Mouse (Mus musculus) liver, embryonic 14.5 days (tissue): ENCODE data around the gene Bag3. TPM values are rescaled to one million over a fixed set of nuclear protein-coding genes. Genes with fewer than 3 reads are reported as not detected.
"Not testable (repeated sequence)": the region's sequence is repeated elsewhere in the genome, so short reads cannot be mapped to it uniquely, and the experiment has no call there.

ENCODE experiments used
- ATAC-seq: fragments of 200-750 bp; cut with Nextera tagmentation; 2 replicates; pipeline ENCODE4 v1.8.0; 2017; ENCODE audit warnings: moderate number of reproducible peaks, mild to moderate bottlenecking, moderate library complexity; ENCODE audit not compliant: insufficient read depth
- DNase-seq, 3 experiments: peaks; one replicate each; pipeline ENCODE4 v3.0.0-alpha.2; 2012 to 2013; ENCODE audit warnings: low read depth in 3 of 3, low spot score in 3 of 3
- H3K27ac ChIP-seq: fragments of 300-500 bp; sonication (generic); 2 replicates; pipeline ENCODE4 v1.5.1; 2014; ENCODE audit warnings: moderate library complexity, mild to moderate bottlenecking, control low read depth, inconsistent platforms
- H3K27me3 ChIP-seq: fragments of 300-500 bp; sonication (generic); 2 replicates; pipeline ENCODE4 v1.6.1; 2014; ENCODE audit warnings: mild to moderate bottlenecking, low read length, moderate library complexity; ENCODE audit not compliant: control insufficient read depth, insufficient read depth
- H3K36me3 ChIP-seq: fragments of 300-500 bp; sonication (generic); replicated peaks from 2 replicates; pipeline ENCODE4 v1.6.1; 2014; ENCODE audit warnings: low read depth; ENCODE audit not compliant: control insufficient read depth, insufficient read depth
- H3K4me1 ChIP-seq, 2 experiments: fragments of 200-500 bp in 1 of 2; fragments of 300-500 bp in 1 of 2; sonication (generic) in 1 of 2; replicated peaks; 2 replicates each; pipeline ENCODE4 v1.6.1; 2012 to 2014; ENCODE audit warnings: antibody characterized with exemption in 1 of 2, inconsistent platforms in 1 of 2, low read length in 1 of 2; ENCODE audit not compliant: control insufficient read depth in 2 of 2, insufficient read depth in 2 of 2
- H3K4me2 ChIP-seq: fragments of 300-500 bp; sonication (generic); 2 replicates; pipeline ENCODE4 v1.6.1; 2014; ENCODE audit warnings: low read depth, mild to moderate bottlenecking, control low read depth, moderate library complexity
- H3K4me3 ChIP-seq, 2 experiments: fragments of 200-500 bp in 1 of 2; fragments of 300-500 bp in 1 of 2; sonication (generic) in 1 of 2; 2 replicates each; pipeline ENCODE4 v1.5.1; 2012 to 2014; ENCODE audit warnings: low read depth in 2 of 2, low read length in 2 of 2, mild to moderate bottlenecking in 2 of 2, control low read depth in 1 of 2, inconsistent platforms in 1 of 2, moderate library complexity in 1 of 2; ENCODE audit not compliant: insufficient read depth in 1 of 2
- H3K9ac ChIP-seq: fragments of 300-500 bp; sonication (generic); replicated peaks from 2 replicates; pipeline ENCODE4 v1.6.1; 2014; ENCODE audit warnings: mild to moderate bottlenecking, control low read depth, moderate library complexity
- H3K9me3 ChIP-seq: fragments of 300-500 bp; sonication (generic); 2 replicates; pipeline ENCODE4 v1.6.1; 2016; ENCODE audit warnings: low read length, mixed read lengths; ENCODE audit not compliant: control insufficient read depth
- CTCF ChIP-seq: IDR thresholded peaks from 2 replicates; pipeline ENCODE4 v1.5.1; 2016; ENCODE audit warnings: antibody characterized with exemption, low read depth, control low read depth
- EP300 ChIP-seq: IDR thresholded peaks from 2 replicates; pipeline ENCODE4 v1.6.1; 2016; ENCODE audit warnings: antibody characterized with exemption, low read depth
- WGBS: fragments of 180-500 bp; shearing (Covaris S2); extraction: QIAGEN DNeasy Blood & Tissue Kit; methylation state at CpG from one replicate; pipeline ENCODE4 v1.1.7; 2014; ENCODE audit not compliant: insufficient replicate concordance; 5-methylcytosine and 5-hydroxymethylcytosine counted together
- polyA plus RNA-seq, 2 experiments: library from polyadenylated mRNA; depleted of rRNA in 1 of 2; stranded (reverse) in 1 of 2; unstranded in 1 of 2; fragments of >200 nt; fragmentation: Nextera tagmentation in 1 of 2; extraction: Ambion mirVana in 1 of 2; gene quantifications; 2 replicates each; pipeline versions ENCODE4 v1.2.1 to v1.2.3; 2012 to 2014

Gene Bag3
- polyA plus RNA-seq, 2 experiments = 2.7 to 3.0 TPM

- H3K36me3 ChIP-seq = no peaks in the 10 kb centered on the region
- H3K9ac ChIP-seq = no peak overlapping the region
- H3K9me3 ChIP-seq = no peaks in the 10 kb centered on the region
- H3K27ac ChIP-seq = no peak overlapping the region
- no peak for DNase-seq
- WGBS = 47% methylated on average over 1 of the region's 1 CpGs
- ATAC-seq = no peak
- no peaks in the 10 kb centered on the region for H3K27me3 ChIP-seq
- H3K4me2 ChIP-seq = no peak overlapping the region
- peaks cover 0 to 2% of the 10 kb centered on the region in 2 experiments; a peak in 2 of 4 replicates for H3K4me1 ChIP-seq
- TF ChIP-seq CTCF (no peak), EP300 (no peak)
- H3K4me3 ChIP-seq = no peak overlapping the region
Measured at GRCm38 (mm10) chr7:128556923-128557430, 33.6 kb downstream of the Bag3 start.

- no peaks in the 10 kb centered on the region for H3K27me3 ChIP-seq
- TF ChIP-seq EP300 (no peak), CTCF (peak; percentile 83)
- H3K27ac ChIP-seq = no peak overlapping the region
- WGBS = 24% methylated on average over 4 of the region's 4 CpGs
- H3K4me3 ChIP-seq = no peak overlapping the region
- no peak overlapping the region for H3K9ac ChIP-seq
- ATAC-seq (no peak), DNase-seq (no peak)
- H3K4me2 ChIP-seq = no peak overlapping the region
- H3K9me3 ChIP-seq = no peaks in the 10 kb centered on the region
- H3K4me1 ChIP-seq = no peaks in the 10 kb centered on the region
- H3K36me3 ChIP-seq = no peaks in the 10 kb centered on the region
Measured at GRCm38 (mm10) chr7:128563373-128563772, 40.0 kb downstream of the Bag3 start.

GRCm38 (mm10) chr7:128566311-128566710 is 42.9 kb downstream of the Bag3 start:
- Histone ChIP-seq H3K27me3 (no peaks in the 10 kb centered on the region), H3K9me3 (no peaks in the 10 kb centered on the region), H3K27ac (no peak overlapping the region), H3K4me2 (no peak overlapping the region), H3K9ac (no peak overlapping the region), H3K4me3 (no peak overlapping the region), H3K36me3 (no peaks in the 10 kb centered on the region), H3K4me1 (peaks cover 0 to 7% of the 10 kb centered on the region in 2 experiments; a peak in 1 of 4 replicates)
- WGBS = 68% methylated on average over 7 of the region's 7 CpGs
- no peak for ATAC-seq
- TF ChIP-seq EP300 (no peak), CTCF (no peak)
- no peak for DNase-seq

GRCm38 (mm10) chr7:128567561-128568244 is 44.3 kb downstream of the Bag3 start:
- no peak for ATAC-seq
- peaks cover 0 to 7% of the 10 kb centered on the region in 2 experiments; a peak in 1 of 4 replicates for H3K4me1 ChIP-seq
- H3K36me3 ChIP-seq = no peaks in the 10 kb centered on the region
- TF ChIP-seq EP300 (no peak), CTCF (no peak)
- no peak overlapping the region for H3K27ac ChIP-seq
- H3K4me2 ChIP-seq = no peak overlapping the region
- no peak overlapping the region for H3K4me3 ChIP-seq
- no peak overlapping the region for H3K9ac ChIP-seq
- no peaks in the 10 kb centered on the region for H3K9me3 ChIP-seq
- DNase-seq = no peak
- 75% methylated on average over 8 of the region's 8 CpGs for WGBS
- no peaks in the 10 kb centered on the region for H3K27me3 ChIP-seq

GRCm38 (mm10) chr7:128569429-128569828 is 46.0 kb downstream of the Bag3 start:
- whole genome bisulfite sequencing = 72% methylated on average over 2 of the region's 2 CpGs
- not testable (repeated sequence) for DNase-seq, H3K9ac ChIP-seq, H3K4me3 ChIP-seq, ATAC-seq, H3K27ac ChIP-seq, H3K27me3 ChIP-seq, H3K9me3 ChIP-seq, H3K36me3 ChIP-seq, H3K4me2 ChIP-seq, H3K4me1 ChIP-seq
